Mouse (Mus musculus): Measurements from ENCODE around the gene Sh3d19. TPM values are rescaled to one million over a fixed set of nuclear protein-coding genes. Genes with fewer than 3 reads are reported as not detected.
"Not testable (repeated sequence)": the region's sequence is repeated elsewhere in the genome, so short reads cannot be mapped to it uniquely, and the experiment has no call there.

The Sh3d19 gene
- polyA plus RNA-seq, 1 experiment from 2014 or later: 26.7 TPM

- 77% methylated on average over 3 of the region's 3 CpGs for WGBS
- H3K9ac ChIP-seq (ENCODE audit: low read length): no peak overlapping the region
- H3K4me1 ChIP-seq (replicated peaks; ENCODE audit: control insufficient read depth, insufficient read depth, low read length): no peaks in the 10 kb centered on the region
- H3K27me3 ChIP-seq (ENCODE audit: control insufficient read depth, insufficient read depth, low read depth, low read length): no peaks in the 10 kb centered on the region
- no peak for ATAC-seq (ENCODE audit: low read depth)
- no peak overlapping the region for H3K27ac ChIP-seq (ENCODE audit: low read length)
- peaks cover 8% of the 10 kb centered on the region; the same call in 1 of the 2 replicates for H3K36me3 ChIP-seq (ENCODE audit: control insufficient read depth, insufficient read depth, low read length)
- no peak overlapping the region for H3K4me3 ChIP-seq (ENCODE audit: low read length)
- no peak overlapping the region for H3K4me2 ChIP-seq (ENCODE audit: low read depth, low read length)
- H3K9me3 ChIP-seq (ENCODE audit: control insufficient read depth, low read length): no peaks in the 10 kb centered on the region
Measured at GRCm38 (mm10) chr3:86087872-86088271, 117.0 kb downstream of the Sh3d19 start.

GRCm38 (mm10) chr3:86093213-86093845, 122.4 kb downstream of the Sh3d19 start:
- Histone ChIP-seq H3K9ac (ENCODE audit: low read length) (no peak overlapping the region), H3K4me2 (ENCODE audit: low read depth, low read length) (no peak overlapping the region), H3K36me3 (ENCODE audit: control insufficient read depth, insufficient read depth, low read length) (peaks cover 3% of the 10 kb centered on the region), H3K4me3 (ENCODE audit: low read length) (no peak overlapping the region), H3K9me3 (ENCODE audit: control insufficient read depth, low read length) (no peaks in the 10 kb centered on the region), H3K27me3 (ENCODE audit: control insufficient read depth, insufficient read depth, low read depth, low read length) (no peaks in the 10 kb centered on the region), H3K4me1 (replicated peaks; ENCODE audit: control insufficient read depth, insufficient read depth, low read length) (no peaks in the 10 kb centered on the region), H3K27ac (ENCODE audit: low read length) (no peak overlapping the region)
- 60% methylated on average over 6 of the region's 6 CpGs for WGBS
- ATAC-seq (ENCODE audit: low read depth): no peak

GRCm38 (mm10) chr3:86093907-86094306, 123.0 kb downstream of the Sh3d19 start:
- Histone ChIP-seq H3K27ac (ENCODE audit: low read length) (no peak overlapping the region), H3K27me3 (ENCODE audit: control insufficient read depth, insufficient read depth, low read depth, low read length) (no peaks in the 10 kb centered on the region), H3K4me2 (ENCODE audit: low read depth, low read length) (no peak overlapping the region), H3K36me3 (ENCODE audit: control insufficient read depth, insufficient read depth, low read length) (peaks cover 3% of the 10 kb centered on the region), H3K4me3 (ENCODE audit: low read length) (no peak overlapping the region), H3K9me3 (ENCODE audit: control insufficient read depth, low read length) (no peaks in the 10 kb centered on the region), H3K9ac (ENCODE audit: low read length) (no peak overlapping the region), H3K4me1 (replicated peaks; ENCODE audit: control insufficient read depth, insufficient read depth, low read length) (no peaks in the 10 kb centered on the region)
- no peak for ATAC-seq (ENCODE audit: low read depth)
- 86% methylated on average over 5 of the region's 5 CpGs for WGBS

- Histone ChIP-seq H3K4me2 (ENCODE audit: low read depth, low read length) (no peak overlapping the region), H3K4me1 (replicated peaks; ENCODE audit: control insufficient read depth, insufficient read depth, low read length) (no peaks in the 10 kb centered on the region), H3K9ac (ENCODE audit: low read length) (no peak overlapping the region), H3K27me3 (ENCODE audit: control insufficient read depth, insufficient read depth, low read depth, low read length) (no peaks in the 10 kb centered on the region), H3K27ac (ENCODE audit: low read length) (no peak overlapping the region), H3K36me3 (ENCODE audit: control insufficient read depth, insufficient read depth, low read length) (peaks cover 9% of the 10 kb centered on the region), H3K4me3 (ENCODE audit: low read length) (no peak overlapping the region), H3K9me3 (ENCODE audit: control insufficient read depth, low read length) (no peaks in the 10 kb centered on the region)
- WGBS: 91% methylated on average over 6 of the region's 6 CpGs
- ATAC-seq (ENCODE audit: low read depth): no peak
Measured at GRCm38 (mm10) chr3:86101956-86102355, 131.0 kb downstream of the Sh3d19 start.

GRCm38 (mm10) chr3:86103449-86104291, 132.8 kb downstream of the Sh3d19 start:
- H3K36me3 ChIP-seq (ENCODE audit: control insufficient read depth, insufficient read depth, low read length): peaks cover 11% of the 10 kb centered on the region
- no peak overlapping the region for H3K27ac ChIP-seq (ENCODE audit: low read length)
- ATAC-seq (ENCODE audit: low read depth): no peak
- no peaks in the 10 kb centered on the region for H3K9me3 ChIP-seq (ENCODE audit: control insufficient read depth, low read length)
- 73% methylated on average over 18 of the region's 18 CpGs for WGBS
- no peak overlapping the region for H3K4me3 ChIP-seq (ENCODE audit: low read length)
- no peaks in the 10 kb centered on the region for H3K27me3 ChIP-seq (ENCODE audit: control insufficient read depth, insufficient read depth, low read depth, low read length)
- H3K9ac ChIP-seq (ENCODE audit: low read length): no peak overlapping the region
- no peaks in the 10 kb centered on the region for H3K4me1 ChIP-seq (replicated peaks; ENCODE audit: control insufficient read depth, insufficient read depth, low read length)
- H3K4me2 ChIP-seq (ENCODE audit: low read depth, low read length): no peak overlapping the region

GRCm38 (mm10) chr3:86104433-86104832, 133.5 kb downstream of the Sh3d19 start:
- not testable (repeated sequence) for H3K4me3 ChIP-seq (ENCODE audit: low read length); H3K4me2 ChIP-seq (ENCODE audit: low read depth, low read length); H3K27ac ChIP-seq (ENCODE audit: low read length); H3K36me3 ChIP-seq (ENCODE audit: control insufficient read depth, insufficient read depth, low read length); H3K4me1 ChIP-seq (replicated peaks; ENCODE audit: control insufficient read depth, insufficient read depth, low read length); H3K9me3 ChIP-seq (ENCODE audit: control insufficient read depth, low read length); H3K9ac ChIP-seq (ENCODE audit: low read length); ATAC-seq (ENCODE audit: low read depth); H3K27me3 ChIP-seq (ENCODE audit: control insufficient read depth, insufficient read depth, low read depth, low read length)
- 80% methylated on average over 7 of the region's 7 CpGs for WGBS

DNA sequence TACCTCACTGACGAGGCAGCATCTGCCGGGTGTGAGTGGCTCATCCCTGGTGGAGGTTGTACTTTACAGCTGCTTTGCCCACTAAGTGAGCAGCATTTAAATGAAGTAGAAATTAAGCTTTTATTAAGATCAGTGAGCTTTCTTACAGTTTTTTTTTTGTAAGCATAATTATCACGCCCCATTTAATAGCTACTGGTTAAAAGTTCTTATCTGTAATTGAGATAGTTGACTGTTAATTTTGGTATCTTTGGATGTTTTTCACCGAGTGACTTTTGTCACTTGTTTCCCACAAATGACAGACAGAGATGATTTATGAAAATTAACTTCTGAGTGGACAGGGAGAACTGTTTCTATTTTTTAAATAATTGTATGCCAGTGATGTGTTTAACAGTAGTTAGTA, 134.0 kb downstream of the Sh3d19 start:
- Histone ChIP-seq H3K4me1 (replicated peaks; ENCODE audit: control insufficient read depth, insufficient read depth, low read length) (no peaks in the 10 kb centered on the region; the same call in 1 of the 2 replicates), H3K27me3 (ENCODE audit: control insufficient read depth, insufficient read depth, low read depth, low read length) (no peaks in the 10 kb centered on the region), H3K9me3 (ENCODE audit: control insufficient read depth, low read length) (no peaks in the 10 kb centered on the region), H3K36me3 (ENCODE audit: control insufficient read depth, insufficient read depth, low read length) (peaks cover 5% of the 10 kb centered on the region), H3K4me2 (ENCODE audit: low read depth, low read length) (no peak overlapping the region), H3K27ac (ENCODE audit: low read length) (no peak overlapping the region), H3K4me3 (ENCODE audit: low read length) (no peak overlapping the region), H3K9ac (ENCODE audit: low read length) (no peak overlapping the region)
- WGBS: 81% methylated on average over 4 of the region's 4 CpGs
- no peak for ATAC-seq (ENCODE audit: low read depth)

GRCm38 (mm10) chr3:86106086-86106632, 135.2 kb downstream of the Sh3d19 start:
- WGBS: 91% methylated on average over 8 of the region's 8 CpGs

More at GRCm38 (mm10) chr3:86106086-86106632, 135.2 kb downstream of the Sh3d19 start:
- no peak overlapping the region for H3K27ac ChIP-seq (ENCODE audit: low read length)
- ATAC-seq (ENCODE audit: low read depth): no peak
- no peaks in the 10 kb centered on the region for H3K9me3 ChIP-seq (ENCODE audit: control insufficient read depth, low read length)
- no peaks in the 10 kb centered on the region; the same call in 1 of the 2 replicates for H3K4me1 ChIP-seq (replicated peaks; ENCODE audit: control insufficient read depth, insufficient read depth, low read length)
- no peak overlapping the region for H3K4me2 ChIP-seq (ENCODE audit: low read depth, low read length)
- no peak overlapping the region for H3K4me3 ChIP-seq (ENCODE audit: low read length)
- H3K36me3 ChIP-seq (ENCODE audit: control insufficient read depth, insufficient read depth, low read length): peaks cover 5% of the 10 kb centered on the region
- no peaks in the 10 kb centered on the region for H3K27me3 ChIP-seq (ENCODE audit: control insufficient read depth, insufficient read depth, low read depth, low read length)
- no peak overlapping the region for H3K9ac ChIP-seq (ENCODE audit: low read length)
